ENCODE assay signal across 10 mouse cellular contexts in genomic region chr19:40257396-40257795, GRCm38 (mm10). TPM values are rescaled to one million over a fixed set of nuclear protein-coding genes. Genes with fewer than 3 reads are reported as not detected.
DNase-seq lines count a peak whose midpoint lies in the region; ATAC-seq and TF ChIP-seq lines count a peak whose summit lies in the region.
"Had no signal": no experiment of that assay in that cellular context is flagged by ENCODE, and none has a peak within 500 bp of the region (broad histone marks: within the 10 kb centered on the region; RNA-seq: fewer than 3 reads in every experiment).

No protein-coding gene starts in this region.

- H3K36me3 ChIP-seq in small intestine, adult 2 months (ENCODE audit: control insufficient read depth, insufficient read depth, low read length): peaks cover 17% of the 10 kb centered on the region
- no peaks in the 10 kb centered on the region; the same call in 1 of the 2 replicates for H3K36me3 ChIP-seq in forebrain, embryonic 12.5 days (replicated peaks)
- H3K36me3 ChIP-seq: embryonic facial prominence, embryonic 12.5 days; midbrain, embryonic 12.5 days had no signal

- H3K4me3 ChIP-seq in small intestine, adult 2 months (ENCODE audit: low read depth, low read length): no peak overlapping the region
- H3K4me3 ChIP-seq in forebrain, embryonic 12.5 days (replicated peaks): no peak overlapping the region
- H3K4me3 ChIP-seq: embryonic facial prominence, embryonic 12.5 days; midbrain, embryonic 12.5 days had no signal

- peak; percentile 98 for ATAC-seq in hematopoietic stem cell, adult 5-6 weeks (replicated peaks in 1 of 2; ENCODE audit: insufficient read depth in 1 of 2, low FRiP score in 2 of 2, low TSS enrichment in 1 of 2, low read depth in 1 of 2, poor library complexity in 2 of 2, severe bottlenecking in 2 of 2)
- no peak for ATAC-seq in forebrain, embryonic 12.5 days (ENCODE audit: low FRiP score)
- ATAC-seq: hindbrain, postnatal 0 days had no signal

- TF ChIP-seq CTCF in small intestine, adult 2 months (IDR thresholded peaks at IDR 0.05; ENCODE audit: extremely low read depth, insufficient read length, insufficient replicate concordance, low read depth, low read length): no peak

- no peak overlapping the region for H3K9ac ChIP-seq in forebrain, embryonic 12.5 days
- H3K9ac ChIP-seq: embryonic facial prominence, embryonic 12.5 days; midbrain, embryonic 12.5 days had no signal

- H3K9me3 ChIP-seq in forebrain, embryonic 12.5 days: no peaks in the 10 kb centered on the region
- H3K9me3 ChIP-seq: midbrain, embryonic 12.5 days had no signal

- 23% methylated on average over 4 of the region's 4 CpGs for WGBS in small intestine, adult 2 months
- WGBS in forebrain, embryonic 12.5 days: 76% methylated on average over 4 of the region's 4 CpGs

- H3K4me1 ChIP-seq in small intestine, adult 2 months (ENCODE audit: control insufficient read depth, insufficient read depth, insufficient read length, low read length): peaks cover 24% of the 10 kb centered on the region
- H3K4me1 ChIP-seq in forebrain, embryonic 12.5 days: no peaks in the 10 kb centered on the region
- H3K4me1 ChIP-seq: midbrain, embryonic 12.5 days had no signal

- DNase-seq in 416B (ENCODE audit: low read depth): peak; percentile 10
- DNase-seq in CD4-positive, CD25-positive, alpha-beta regulatory T cell, adult 2 months (ENCODE audit: low read depth, low spot score): peak; percentile 88
- DNase-seq in layer of hippocampus, adult 9-10 months (ENCODE audit: low spot score): no peak
- no peak for DNase-seq in right cerebral cortex, postnatal 25 days

- no peak overlapping the region for H3K4me2 ChIP-seq in forebrain, embryonic 12.5 days
- H3K4me2 ChIP-seq: embryonic facial prominence, embryonic 12.5 days; midbrain, embryonic 12.5 days had no signal

- H3K27ac ChIP-seq in small intestine, adult 2 months (ENCODE audit: insufficient read depth, low read depth, low read length): 0 out of 2 replicates have a peak overlapping the region, but pooled peaks have one; percentile 23
- no peak overlapping the region for H3K27ac ChIP-seq in forebrain, embryonic 12.5 days
- H3K27ac ChIP-seq: embryonic facial prominence, embryonic 12.5 days; hindbrain, postnatal 0 days; midbrain, embryonic 12.5 days had no signal

- H3K27me3 ChIP-seq in small intestine, adult 2 months (ENCODE audit: control insufficient read depth, insufficient read depth, low read length): no peaks in the 10 kb centered on the region
- H3K27me3 ChIP-seq in forebrain, embryonic 12.5 days: no peaks in the 10 kb centered on the region
- H3K27me3 ChIP-seq: embryonic facial prominence, embryonic 12.5 days; midbrain, embryonic 12.5 days had no signal

- no peak for TF ChIP-seq POLR2A in small intestine, adult 2 months (IDR thresholded peaks at IDR 0.05; ENCODE audit: low read depth, low read length)

RNA-seq across cellular contexts. Expression of gene Pdlim1, which starts 14.2 kb away (rescaled TPM):
- total RNA-seq in hematopoietic stem cell, adult 5-6 weeks (2017): 43.7 and 59.8 TPM in 2 replicates
- 92.8 and 353 TPM in 2 replicates for polyA plus RNA-seq in small intestine, adult 2 months (2012; rRNA removed)
- polyA plus RNA-seq in forebrain, embryonic 12.5 days (2016; fragmentation: Nextera tagmentation; extraction: Ambion mirVana): 48.9 and 58.9 TPM in 2 replicates

Comparison
In these comparisons a context has a peak if more than half of its experiments do, and no peak if none do; other contexts are left out.
1. DNase-seq: peak in 416B (single experiment) and CD4-positive, CD25-positive, alpha-beta regulatory T cell, adult 2 months (single experiment); none in layer of hippocampus, adult 9-10 months (single experiment) and right cerebral cortex, postnatal 25 days (single experiment).